Mouse (Mus musculus) cerebellum, postnatal 14 days (tissue): ENCODE data around the gene Cers2.

ENCODE experiments used
- DNase-seq, 2 experiments: peaks; one replicate each; pipeline ENCODE4 v3.0.0; 2021; ENCODE audit warnings: mixed read lengths in 2 of 2

Cers2 gene

GRCm38 (mm10) chr3:95290156-95290555, 24.4 kb upstream of the Cers2 start:
- no peak for DNase-seq

DNA sequence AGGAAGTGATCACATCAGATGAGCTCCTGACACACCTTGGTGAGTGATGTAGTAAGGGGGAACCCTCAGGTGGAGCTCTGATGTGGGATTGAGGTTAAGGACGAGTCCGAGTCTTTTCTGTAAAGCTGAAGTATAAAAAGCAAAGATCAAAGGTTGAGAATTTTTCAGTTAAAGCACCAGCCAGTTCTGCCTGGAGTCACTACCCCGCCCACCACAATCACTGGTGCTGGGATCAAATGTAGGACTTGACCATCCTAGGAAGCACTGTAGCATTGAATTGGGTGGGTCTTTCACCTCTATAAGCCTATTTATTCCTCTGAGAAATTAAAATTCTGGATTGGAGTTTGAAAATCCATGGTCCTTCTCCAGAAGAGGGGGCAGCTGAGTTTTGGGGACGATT, 23.6 kb upstream of the Cers2 start:
- DNase-seq = no peak

- no peak for DNase-seq
These were observed 21.7 kb upstream of the Cers2 start for GRCm38 (mm10) chr3:95292899-95293298.

- no peak for DNase-seq
These were observed 21.1 kb upstream of the Cers2 start for GRCm38 (mm10) chr3:95293537-95293936.

DNA sequence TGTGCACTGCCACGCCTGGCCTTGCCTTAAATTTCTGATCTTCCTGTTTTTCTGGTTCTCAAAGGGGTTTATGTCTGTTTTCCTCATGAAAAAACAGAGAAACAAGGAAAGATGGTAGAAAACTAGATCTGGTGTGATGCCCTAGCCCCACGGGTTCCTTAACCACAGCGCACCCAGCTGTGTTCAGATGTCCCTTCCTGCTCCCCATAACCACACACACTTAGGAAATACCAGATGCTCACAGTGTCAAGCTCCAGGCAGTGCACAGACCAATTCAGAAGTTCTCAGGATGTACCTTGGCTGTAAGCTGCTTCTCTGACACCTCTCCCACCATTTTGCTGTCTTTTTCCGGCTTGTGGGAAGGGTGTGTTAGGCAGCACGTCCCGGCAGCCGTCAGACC, 20.3 kb upstream of the Cers2 start:
- DNase-seq = no peak

DNA sequence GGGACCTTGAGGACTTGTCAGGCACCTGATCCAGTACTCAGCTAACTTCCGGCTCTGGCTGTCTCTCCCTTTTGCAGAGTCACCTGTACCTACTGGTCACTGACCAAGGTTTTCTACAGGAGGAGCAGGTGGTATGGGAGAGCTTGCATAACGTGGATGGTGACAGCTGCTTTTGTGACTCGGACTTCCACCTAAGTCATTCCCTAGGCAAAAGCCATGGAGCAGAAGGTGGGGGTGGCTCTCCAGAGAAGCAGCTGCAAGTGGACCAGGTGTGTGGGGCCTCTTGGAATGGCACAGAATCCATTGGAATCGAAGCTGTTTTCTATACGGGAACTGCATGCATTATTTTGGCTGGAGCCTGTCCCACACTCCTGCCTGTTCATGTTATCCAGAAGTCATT, 19.9 kb upstream of the Cers2 start:
- DNase-seq = no peak

DNA sequence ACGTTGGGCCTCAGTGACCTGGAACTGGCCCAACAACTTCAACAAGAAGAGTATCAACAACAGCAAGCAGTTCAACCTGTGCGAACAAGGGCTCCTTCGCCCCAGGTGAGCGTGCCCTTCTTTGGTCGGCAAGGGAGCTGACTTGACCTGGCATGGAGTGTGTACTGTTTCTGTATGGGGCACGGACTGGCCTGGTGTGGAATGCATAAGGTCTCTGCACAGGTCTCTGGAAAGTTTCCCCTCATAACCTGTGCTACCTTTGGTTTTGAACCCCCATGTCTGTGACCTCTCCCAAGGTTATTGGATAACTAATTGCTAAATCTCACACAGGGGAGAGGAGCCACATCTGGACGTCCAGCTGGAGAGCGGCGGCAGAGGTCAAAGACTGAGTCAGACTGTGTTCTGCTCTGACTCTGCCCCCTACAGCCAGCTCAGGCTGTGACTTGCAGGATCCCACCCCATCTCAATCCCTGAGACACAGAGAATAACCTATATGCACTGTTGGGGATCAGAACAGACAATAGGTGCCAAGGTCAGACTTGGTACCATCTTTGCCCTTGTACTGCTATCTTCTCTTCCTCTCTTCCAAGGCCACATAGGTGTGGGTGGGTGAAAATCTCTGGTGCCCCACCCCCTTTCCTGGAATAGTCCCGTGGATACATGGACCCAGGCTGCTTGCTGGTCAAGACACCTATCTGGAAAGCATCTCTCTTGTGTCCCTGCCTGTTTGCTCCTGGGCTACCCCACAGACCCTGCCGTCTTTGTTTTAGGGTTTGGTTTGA, 19.1 kb upstream of the Cers2 start:
- no peak for DNase-seq

DNA sequence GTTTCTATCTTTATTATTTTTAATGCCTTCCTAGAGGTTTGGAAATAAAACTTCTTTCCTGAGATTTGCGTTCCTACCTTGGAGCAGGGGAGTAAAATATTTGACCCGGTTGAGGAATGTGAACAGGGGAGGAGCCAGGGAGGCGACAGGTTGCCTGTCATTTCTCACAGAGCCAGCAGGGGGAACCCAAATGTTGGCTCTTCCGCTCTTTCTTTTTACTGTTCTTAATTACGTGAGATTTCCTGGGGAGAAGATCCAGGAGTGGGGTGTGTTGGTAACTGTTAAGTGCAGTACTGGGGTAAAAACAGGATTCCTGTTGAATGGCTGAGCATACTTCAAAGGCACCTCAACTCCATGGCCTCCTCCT, 18.5 kb upstream of the Cers2 start:
- DNase-seq = peak; percentile 56 to 67

GRCm38 (mm10) chr3:95298018-95298417, 16.6 kb upstream of the Cers2 start:
- no peak for DNase-seq

DNA sequence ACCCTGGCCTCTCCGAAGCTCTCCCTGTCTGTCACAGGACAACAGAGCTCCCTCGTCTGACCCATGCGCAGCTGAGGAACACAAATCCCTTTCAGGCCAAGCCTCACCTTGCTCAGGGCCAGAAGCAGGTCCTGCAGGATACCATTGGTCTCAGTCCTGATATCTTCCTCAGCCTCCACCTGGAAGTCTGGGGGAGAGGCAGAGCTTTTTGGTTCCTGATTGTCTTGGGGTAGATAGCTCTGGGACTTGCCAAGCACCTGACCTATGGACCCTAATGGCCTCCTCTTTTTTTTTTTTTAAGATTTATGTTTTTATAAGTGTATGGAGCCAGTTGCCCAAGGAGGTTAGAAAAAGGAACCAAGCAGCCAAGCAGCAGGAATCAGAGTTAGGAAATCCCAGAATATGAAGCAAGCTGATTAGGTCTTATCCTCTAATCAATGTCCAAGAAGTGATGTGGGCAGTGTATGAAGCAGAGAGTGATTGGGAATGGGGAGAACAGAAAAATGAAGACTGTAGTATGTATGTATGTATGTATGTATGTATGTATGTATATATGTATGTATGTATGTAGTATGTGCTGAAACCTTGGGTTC, 13.3 kb upstream of the Cers2 start:
- no peak for DNase-seq

DNA sequence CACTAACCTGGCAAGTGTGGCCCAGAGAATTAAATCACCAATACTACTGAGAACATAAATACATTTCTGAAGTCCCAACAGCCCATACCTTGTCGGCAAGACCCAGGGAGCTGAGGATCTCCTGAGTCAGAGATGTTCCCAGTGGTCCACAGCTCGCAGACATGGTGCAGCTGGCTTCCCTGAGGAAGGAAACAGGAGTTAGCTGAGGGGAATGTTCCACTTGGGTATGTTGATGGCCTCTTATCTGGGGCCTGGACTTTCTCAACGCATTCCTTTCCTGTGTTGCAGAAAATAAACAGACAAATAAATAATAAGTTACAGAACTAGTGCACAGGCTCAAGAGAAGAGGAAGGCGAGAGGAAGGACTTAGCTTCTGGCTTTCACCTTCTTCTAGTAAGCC, 8.3 kb upstream of the Cers2 start:
- DNase-seq = no peak

DNA sequence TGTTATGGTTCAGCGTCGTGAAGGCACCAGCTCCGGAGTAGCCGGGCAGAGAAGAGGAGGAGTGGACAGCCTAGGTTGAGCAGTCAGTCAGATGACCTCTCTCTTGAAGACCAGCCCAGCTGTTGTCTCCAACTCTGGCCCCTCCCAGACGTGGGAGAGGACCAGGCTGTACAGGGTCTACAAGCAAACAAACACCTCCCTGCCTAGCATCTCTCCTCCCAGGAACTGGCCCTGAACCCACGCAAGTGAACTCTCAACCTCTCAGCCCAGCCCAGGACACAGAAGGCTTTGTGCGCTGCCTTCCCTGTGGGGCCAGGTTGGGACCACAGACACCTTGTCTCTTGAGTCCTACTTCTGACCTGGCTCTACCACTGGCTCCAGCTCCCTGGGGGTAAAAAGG, 7.5 kb upstream of the Cers2 start, which contains the start of gene Anxa9:
Anxa9 (minus strand) TSS at position 77 of the 400 bp plus-strand sequence.
- no peak for DNase-seq

GRCm38 (mm10) chr3:95310496-95310895, 4.1 kb upstream of the Cers2 start:
- no peak for DNase-seq

GRCm38 (mm10) chr3:95310968-95311882, 3.4 kb upstream of the Cers2 start:
- DNase-seq = peak; percentile 83

GRCm38 (mm10) chr3:95312623-95313022, 2.0 kb upstream of the Cers2 start:
- DNase-seq = no peak

GRCm38 (mm10) chr3:95313476-95313875, 1.1 kb upstream of the Cers2 start:
- DNase-seq = no peak

- no peak for DNase-seq
These were observed 516 bp upstream of the Cers2 start for GRCm38 (mm10) chr3:95314075-95314474.

DNA sequence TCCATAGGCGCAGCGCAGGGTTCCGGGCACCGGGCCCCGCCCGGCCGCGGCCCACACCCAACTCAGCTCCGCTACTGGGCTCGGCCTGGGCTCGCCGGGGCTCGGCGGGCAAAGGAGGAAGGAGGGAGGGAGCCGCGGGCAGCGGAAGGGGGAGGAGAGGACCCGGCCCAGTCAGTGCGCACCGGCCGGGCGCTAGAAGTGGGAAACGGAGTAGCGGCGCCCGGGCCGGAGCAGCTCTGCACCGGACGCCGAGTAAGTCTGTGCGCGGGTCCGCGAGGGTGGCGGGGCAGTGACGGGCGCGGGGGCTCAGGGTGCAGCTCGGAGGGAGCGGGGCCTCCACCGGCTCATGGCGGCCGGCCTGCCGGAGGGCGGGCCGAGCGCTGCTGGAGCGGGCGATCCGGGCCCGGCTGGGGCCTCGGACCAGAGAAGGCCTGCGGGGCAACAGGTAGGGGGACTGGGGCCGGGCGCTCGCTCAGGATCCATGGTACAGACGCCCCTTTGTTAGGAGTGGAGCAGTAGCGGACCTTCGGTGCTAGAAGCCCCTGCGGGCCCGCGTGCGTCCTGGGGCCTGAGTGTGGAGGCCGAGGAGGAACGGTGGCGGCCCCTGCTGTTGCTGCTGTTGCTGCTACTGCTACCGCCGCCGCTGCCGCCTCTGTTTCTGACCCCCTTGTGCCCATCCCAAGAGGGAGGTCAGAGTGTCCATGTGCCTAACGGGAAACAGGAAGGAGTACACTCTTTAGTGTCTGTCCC, 678 bp downstream of the Cers2 start:
- peak; percentile 83 for DNase-seq

- no peak for DNase-seq
These were observed 1.4 kb downstream of the Cers2 start for GRCm38 (mm10) chr3:95315844-95316550.

DNA sequence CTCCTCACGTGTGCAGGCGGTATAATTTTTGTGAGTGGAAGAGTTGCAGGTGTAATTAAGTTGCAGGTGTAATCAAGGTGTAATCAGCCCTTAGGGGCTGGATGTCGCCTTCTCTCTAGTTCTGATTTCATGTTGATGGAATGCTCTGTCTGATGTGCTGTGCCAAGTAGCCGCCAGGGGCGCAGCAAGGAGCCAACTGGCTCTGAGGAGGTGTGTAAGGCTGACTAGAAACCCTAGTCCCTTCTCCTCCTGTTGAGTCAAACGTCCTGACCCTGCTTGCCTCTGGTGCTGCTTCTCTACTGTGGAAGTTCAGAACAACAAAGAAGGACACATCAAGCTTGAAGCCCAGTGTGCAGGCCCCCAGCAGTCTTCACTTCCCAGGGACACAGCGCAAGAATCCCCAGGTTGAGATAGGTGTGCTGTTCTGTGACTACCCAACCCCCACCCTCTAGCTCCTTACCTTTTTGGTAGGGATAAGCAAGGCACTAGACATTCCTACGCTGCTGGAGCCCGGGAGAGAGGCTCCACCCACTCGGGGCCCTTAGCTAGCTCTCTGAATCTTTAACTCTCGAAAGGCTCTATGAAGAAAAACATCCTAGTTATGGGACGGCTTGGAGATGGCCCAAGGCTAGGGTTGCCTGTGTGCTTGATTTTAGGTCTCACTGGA, 3.0 kb downstream of the Cers2 start:
- DNase-seq = peak; percentile 59 to 68

GRCm38 (mm10) chr3:95318548-95318947, 4.0 kb downstream of the Cers2 start:
- DNase-seq = peak in 1 of 2 experiments; percentile 18

GRCm38 (mm10) chr3:95319110-95319509, 4.5 kb downstream of the Cers2 start:
- DNase-seq = no peak
